Mouse (Mus musculus): ENCODE results near the gene Nrg3. TPM values are rescaled to one million over a fixed set of nuclear protein-coding genes. Genes with fewer than 3 reads are reported as not detected.

Gene Nrg3
- polyA plus RNA-seq, 1 experiment, result not detected

- TF ChIP-seq POLR2A (IDR thresholded peaks at IDR 0.05; ENCODE audit: borderline replicate concordance, extremely low read depth, low read depth, low read length) (no peak), CTCF (IDR thresholded peaks at IDR 0.05; ENCODE audit: insufficient read depth, low read length) (no peak)
- DNase-seq, result no peak
- Histone ChIP-seq H3K4me3 (replicated peaks; ENCODE audit: extremely low read depth, low read depth, low read length) (no peak overlapping the region), H3K4me1 (ENCODE audit: control insufficient read depth, insufficient read depth, low read length) (no peaks in the 10 kb centered on the region)
- 65% methylated on average over 2 of the region's 2 CpGs for WGBS
Measured at GRCm38 (mm10) chr14:39023065-39023464, 449.8 kb downstream of the Nrg3 start.

GRCm38 (mm10) chr14:39014126-39014525 lies 458.8 kb downstream of the Nrg3 start:
- TF ChIP-seq POLR2A (IDR thresholded peaks at IDR 0.05; ENCODE audit: borderline replicate concordance, extremely low read depth, low read depth, low read length) (no peak), CTCF (IDR thresholded peaks at IDR 0.05; ENCODE audit: insufficient read depth, low read length) (no peak)
- no peak overlapping the region for H3K4me3 ChIP-seq (replicated peaks; ENCODE audit: extremely low read depth, low read depth, low read length)
- no peaks in the 10 kb centered on the region for H3K4me1 ChIP-seq (ENCODE audit: control insufficient read depth, insufficient read depth, low read length)
- DNase-seq, result no peak

- 69% methylated on average over 3 of the region's 3 CpGs for WGBS
- TF ChIP-seq POLR2A (IDR thresholded peaks at IDR 0.05; ENCODE audit: borderline replicate concordance, extremely low read depth, low read depth, low read length) (no peak), CTCF (IDR thresholded peaks at IDR 0.05; ENCODE audit: insufficient read depth, low read length) (no peak)
- DNase-seq, result no peak
- no peak overlapping the region for H3K4me3 ChIP-seq (replicated peaks; ENCODE audit: extremely low read depth, low read depth, low read length)
- no peaks in the 10 kb centered on the region for H3K4me1 ChIP-seq (ENCODE audit: control insufficient read depth, insufficient read depth, low read length)
Measured at GRCm38 (mm10) chr14:38997843-38998242, 475.0 kb downstream of the Nrg3 start.

GRCm38 (mm10) chr14:38992574-38992866 lies 480.4 kb downstream of the Nrg3 start:
- TF ChIP-seq CTCF (IDR thresholded peaks at IDR 0.05; ENCODE audit: insufficient read depth, low read length) (no peak), POLR2A (IDR thresholded peaks at IDR 0.05; ENCODE audit: borderline replicate concordance, extremely low read depth, low read depth, low read length) (no peak)
- WGBS, result 82% methylated on average over 1 of the region's 1 CpGs

GRCm38 (mm10) chr14:38991847-38992573 lies 480.9 kb downstream of the Nrg3 start:
- DNase-seq, result no peak
- Histone ChIP-seq H3K4me3 (replicated peaks; ENCODE audit: extremely low read depth, low read depth, low read length) (no peak overlapping the region), H3K4me1 (ENCODE audit: control insufficient read depth, insufficient read depth, low read length) (no peaks in the 10 kb centered on the region)
- WGBS, result 68% methylated on average over 7 of the region's 7 CpGs
- no peak for TF ChIP-seq CTCF (IDR thresholded peaks at IDR 0.05; ENCODE audit: insufficient read depth, low read length)
- TF ChIP-seq POLR2A (IDR thresholded peaks at IDR 0.05; ENCODE audit: borderline replicate concordance, extremely low read depth, low read depth, low read length), result no peak

More at GRCm38 (mm10) chr14:38992574-38992866, 480.4 kb downstream of the Nrg3 start:
- H3K4me1 ChIP-seq (ENCODE audit: control insufficient read depth, insufficient read depth, low read length), result no peaks in the 10 kb centered on the region
- no peak for DNase-seq
- H3K4me3 ChIP-seq (replicated peaks; ENCODE audit: extremely low read depth, low read depth, low read length), result no peak overlapping the region

GRCm38 (mm10) chr14:38959367-38959766 lies 513.5 kb downstream of the Nrg3 start:
- WGBS, result 73% methylated on average over 7 of the region's 7 CpGs
- no peak overlapping the region for H3K4me3 ChIP-seq (replicated peaks; ENCODE audit: extremely low read depth, low read depth, low read length)
- TF ChIP-seq CTCF (IDR thresholded peaks at IDR 0.05; ENCODE audit: insufficient read depth, low read length) (no peak), POLR2A (IDR thresholded peaks at IDR 0.05; ENCODE audit: borderline replicate concordance, extremely low read depth, low read depth, low read length) (no peak)
- H3K4me1 ChIP-seq (ENCODE audit: control insufficient read depth, insufficient read depth, low read length), result no peaks in the 10 kb centered on the region
- DNase-seq, result no peak

- DNase-seq, result no peak
- Histone ChIP-seq H3K4me3 (replicated peaks; ENCODE audit: extremely low read depth, low read depth, low read length) (no peak overlapping the region), H3K4me1 (ENCODE audit: control insufficient read depth, insufficient read depth, low read length) (no peaks in the 10 kb centered on the region)
- no peak for TF ChIP-seq POLR2A (IDR thresholded peaks at IDR 0.05; ENCODE audit: borderline replicate concordance, extremely low read depth, low read depth, low read length)
- no peak for TF ChIP-seq CTCF (IDR thresholded peaks at IDR 0.05; ENCODE audit: insufficient read depth, low read length)
- WGBS, result 54% methylated on average over 1 of the region's 1 CpGs
Measured at GRCm38 (mm10) chr14:38937481-38937880, 535.4 kb downstream of the Nrg3 start.

GRCm38 (mm10) chr14:38936483-38937054 lies 536.3 kb downstream of the Nrg3 start:
- WGBS, result 68% methylated on average over 2 of the region's 2 CpGs
- H3K4me3 ChIP-seq (replicated peaks; ENCODE audit: extremely low read depth, low read depth, low read length), result no peak overlapping the region
- no peaks in the 10 kb centered on the region for H3K4me1 ChIP-seq (ENCODE audit: control insufficient read depth, insufficient read depth, low read length)
- DNase-seq, result no peak
- TF ChIP-seq POLR2A (IDR thresholded peaks at IDR 0.05; ENCODE audit: borderline replicate concordance, extremely low read depth, low read depth, low read length) (no peak), CTCF (IDR thresholded peaks at IDR 0.05; ENCODE audit: insufficient read depth, low read length) (no peak)

GRCm38 (mm10) chr14:38923652-38924051 lies 549.2 kb downstream of the Nrg3 start:
- Histone ChIP-seq H3K4me3 (replicated peaks; ENCODE audit: extremely low read depth, low read depth, low read length) (no peak overlapping the region), H3K4me1 (ENCODE audit: control insufficient read depth, insufficient read depth, low read length) (no peaks in the 10 kb centered on the region)
- DNase-seq, result no peak
- WGBS, result 71% methylated on average over 1 of the region's 1 CpGs
- no peak for TF ChIP-seq CTCF (IDR thresholded peaks at IDR 0.05; ENCODE audit: insufficient read depth, low read length)
- no peak for TF ChIP-seq POLR2A (IDR thresholded peaks at IDR 0.05; ENCODE audit: borderline replicate concordance, extremely low read depth, low read depth, low read length)

GRCm38 (mm10) chr14:38920800-38921199 lies 552.1 kb downstream of the Nrg3 start:
- DNase-seq, result no peak
- TF ChIP-seq CTCF (IDR thresholded peaks at IDR 0.05; ENCODE audit: insufficient read depth, low read length) (no peak), POLR2A (IDR thresholded peaks at IDR 0.05; ENCODE audit: borderline replicate concordance, extremely low read depth, low read depth, low read length) (no peak)
- Histone ChIP-seq H3K4me1 (ENCODE audit: control insufficient read depth, insufficient read depth, low read length) (no peaks in the 10 kb centered on the region), H3K4me3 (replicated peaks; ENCODE audit: extremely low read depth, low read depth, low read length) (no peak overlapping the region)
- 76% methylated on average over 2 of the region's 2 CpGs for whole genome bisulfite sequencing
